Mouse (Mus musculus) large intestine, adult 2 months (tissue): ENCODE results near the gene Mtmr10. TPM values are rescaled to one million over a fixed set of nuclear protein-coding genes. Genes with fewer than 3 reads are reported as not detected.

Experiments
- DNase-seq: peaks from one replicate; pipeline ENCODE4 v3.0.0-alpha.2; 2012; ENCODE audit warnings: low read depth, low spot score
- WGBS: fragments of 180-500 bp; shearing (Covaris S2); methylation state at CpG from one replicate; pipeline ENCODE4 v1.1.7; 2018; 5-methylcytosine and 5-hydroxymethylcytosine counted together
- polyA plus RNA-seq: library from polyadenylated mRNA; depleted of rRNA; stranded (reverse); fragments of >200 nt; gene quantifications from 2 replicates; pipeline ENCODE4 v1.2.3, GENCODE M21; 2012; rRNA removed

The Mtmr10 gene
- 2.3 and 3.8 TPM in 2 replicates for polyA plus RNA-seq

- DNase-seq = peak; percentile 85
- under 1% methylated on average over 77 of the region's 77 CpGs for WGBS
Measured at GRCm38 (mm10) chr7:64287414-64288091, at the start of gene Mtmr10. Gene Mtmr10, plus strand, starts transcription at chr7:64287653.

- WGBS = 90% methylated on average over 8 of the region's 8 CpGs
- DNase-seq = no peak
Measured at GRCm38 (mm10) chr7:64237747-64238146, 49.7 kb upstream of the Mtmr10 start.

GRCm38 (mm10) chr7:64238410-64239086 lies 48.9 kb upstream of the Mtmr10 start:
- no peak for DNase-seq
- WGBS = 74% methylated on average over 7 of the region's 7 CpGs

GRCm38 (mm10) chr7:64239138-64239805 lies 48.2 kb upstream of the Mtmr10 start:
- WGBS = 63% methylated on average over 9 of the region's 9 CpGs
- no peak for DNase-seq

GRCm38 (mm10) chr7:64239806-64240315 lies 47.6 kb upstream of the Mtmr10 start:
- WGBS = 66% methylated on average over 4 of the region's 4 CpGs
- no peak for DNase-seq

- no peak for DNase-seq
- 85% methylated on average over 4 of the region's 4 CpGs for WGBS
Measured at GRCm38 (mm10) chr7:64242424-64242823, 45.0 kb upstream of the Mtmr10 start.

GRCm38 (mm10) chr7:64244371-64244770 lies 43.1 kb upstream of the Mtmr10 start:
- DNase-seq = no peak
- 80% methylated on average over 6 of the region's 6 CpGs for whole genome bisulfite sequencing

- WGBS = 89% methylated on average over 4 of the region's 4 CpGs
- DNase-seq = no peak
Measured at GRCm38 (mm10) chr7:64246713-64247112, 40.7 kb upstream of the Mtmr10 start.

GRCm38 (mm10) chr7:64248352-64248751 lies 39.1 kb upstream of the Mtmr10 start:
- WGBS = 74% methylated on average over 1 of the region's 1 CpGs
- no peak for DNase-seq

- DNase-seq = no peak
- WGBS = 22% methylated on average over 4 of the region's 4 CpGs
Measured at GRCm38 (mm10) chr7:64249715-64250114, 37.7 kb upstream of the Mtmr10 start.

- WGBS = 68% methylated on average over 7 of the region's 7 CpGs
- DNase-seq = no peak
Measured at GRCm38 (mm10) chr7:64250417-64250816, 37.0 kb upstream of the Mtmr10 start.

- no peak for DNase-seq
- 86% methylated on average over 3 of the region's 3 CpGs for WGBS
Measured at GRCm38 (mm10) chr7:64253736-64254135, 33.7 kb upstream of the Mtmr10 start.

- WGBS = 88% methylated on average over 13 of the region's 13 CpGs
- no peak for DNase-seq
Measured at GRCm38 (mm10) chr7:64265502-64266279, 21.8 kb upstream of the Mtmr10 start.

- no peak for DNase-seq
- 73% methylated on average over 4 of the region's 4 CpGs for WGBS
Measured at GRCm38 (mm10) chr7:64266587-64266986, 20.9 kb upstream of the Mtmr10 start.

- DNase-seq = no peak
- WGBS = 51% methylated on average over 4 of the region's 4 CpGs
Measured at GRCm38 (mm10) chr7:64271926-64272325, 15.5 kb upstream of the Mtmr10 start.

GRCm38 (mm10) chr7:64275518-64275917 lies 11.9 kb upstream of the Mtmr10 start:
- WGBS = 79% methylated on average over 4 of the region's 4 CpGs

GRCm38 (mm10) chr7:64276921-64277320 lies 10.5 kb upstream of the Mtmr10 start:
- WGBS = 45% methylated on average over 6 of the region's 6 CpGs
- DNase-seq = no peak

More at GRCm38 (mm10) chr7:64275518-64275917, 11.9 kb upstream of the Mtmr10 start:
- no peak for DNase-seq

- WGBS = 86% methylated on average over 1 of the region's 1 CpGs
- no peak for DNase-seq
Measured at GRCm38 (mm10) chr7:64278526-64278925, 8.9 kb upstream of the Mtmr10 start.

- 75% methylated on average over 3 of the region's 3 CpGs for WGBS
- no peak for DNase-seq
Measured at GRCm38 (mm10) chr7:64279548-64279947, 7.9 kb upstream of the Mtmr10 start.

- no peak for DNase-seq
Measured at GRCm38 (mm10) chr7:64286566-64286965, 887 bp upstream of the Mtmr10 start.
